Mouse (Mus musculus): Measurements from ENCODE around the gene Ppp2r5b. TPM values are rescaled to one million over a fixed set of nuclear protein-coding genes. Genes with fewer than 3 reads are reported as not detected.

The Ppp2r5b gene
- polyA plus RNA-seq (2014; fragmentation: Illumina TruSeq; extraction: RNeasy Lipid Tissue Mini Kit (QIAGEN cat#74804); ENCODE audit: low read depth, low replicate concordance) = 0.45 TPM

GRCm38 (mm10) chr19:6235084-6236052, at the start of gene Ppp2r5b:
Gene Ppp2r5b (minus strand): TSS chr19:6235872.

GRCm38 (mm10) chr19:6276426-6277421, 41.1 kb upstream of the Ppp2r5b start, which contains the start of gene Ehd1:
Gene Ehd1 (plus strand): TSS chr19:6276725.

GRCm38 (mm10) chr19:6241274-6242107, 5.8 kb upstream of the Ppp2r5b start, which contains the start of gene Atg2a:
Gene Atg2a (plus strand): TSS chr19:6241668.

GRCm38 (mm10) chr19:6226135-6226534, 9.5 kb downstream of the Ppp2r5b start, which contains the start of gene Gpha2:
Gene Gpha2 (plus strand): TSS chr19:6226380.

GRCm38 (mm10) chr19:6184131-6184530, 51.5 kb downstream of the Ppp2r5b start, which contains the start of gene Majin:
Gene Majin (plus strand): TSS chr19:6184388.

Other genes with a start within 250 kb of the Ppp2r5b start
- not detected for gene Slc22a20, start 249.7 kb downstream of the Ppp2r5b start, polyA plus RNA-seq (2014; fragmentation: Illumina TruSeq; extraction: RNeasy Lipid Tissue Mini Kit (QIAGEN cat#74804); ENCODE audit: low read depth, low replicate concordance)
- gene Capn1, start 220.0 kb downstream of the Ppp2r5b start, polyA plus RNA-seq (2014; fragmentation: Illumina TruSeq; extraction: RNeasy Lipid Tissue Mini Kit (QIAGEN cat#74804); ENCODE audit: low read depth, low replicate concordance) = 0.24 TPM
- gene Syvn1, start 189.3 kb downstream of the Ppp2r5b start, polyA plus RNA-seq (2014; fragmentation: Illumina TruSeq; extraction: RNeasy Lipid Tissue Mini Kit (QIAGEN cat#74804); ENCODE audit: low read depth, low replicate concordance) = 1.3 TPM
- gene Mrpl49, start 178.1 kb downstream of the Ppp2r5b start, polyA plus RNA-seq (2014; fragmentation: Illumina TruSeq; extraction: RNeasy Lipid Tissue Mini Kit (QIAGEN cat#74804); ENCODE audit: low read depth, low replicate concordance) = 9.4 TPM
- 25.7 TPM for gene Fau, start 178.0 kb downstream of the Ppp2r5b start, polyA plus RNA-seq (2014; fragmentation: Illumina TruSeq; extraction: RNeasy Lipid Tissue Mini Kit (QIAGEN cat#74804); ENCODE audit: low read depth, low replicate concordance)
- gene Znhit2, start 174.7 kb downstream of the Ppp2r5b start, polyA plus RNA-seq (2014; fragmentation: Illumina TruSeq; extraction: RNeasy Lipid Tissue Mini Kit (QIAGEN cat#74804); ENCODE audit: low read depth, low replicate concordance) = 0.66 TPM
- 1.6 TPM for gene Tm7sf2, start 167.5 kb downstream of the Ppp2r5b start, polyA plus RNA-seq (2014; fragmentation: Illumina TruSeq; extraction: RNeasy Lipid Tissue Mini Kit (QIAGEN cat#74804); ENCODE audit: low read depth, low replicate concordance)
- gene Vps51, start 158.6 kb downstream of the Ppp2r5b start, polyA plus RNA-seq (2014; fragmentation: Illumina TruSeq; extraction: RNeasy Lipid Tissue Mini Kit (QIAGEN cat#74804); ENCODE audit: low read depth, low replicate concordance) = 8.3 TPM
- 14.1 TPM for gene Tmem262, start 155.8 kb downstream of the Ppp2r5b start, polyA plus RNA-seq (2014; fragmentation: Illumina TruSeq; extraction: RNeasy Lipid Tissue Mini Kit (QIAGEN cat#74804); ENCODE audit: low read depth, low replicate concordance)
- gene Gm28374, start 153.6 kb downstream of the Ppp2r5b start, polyA plus RNA-seq (2014; fragmentation: Illumina TruSeq; extraction: RNeasy Lipid Tissue Mini Kit (QIAGEN cat#74804); ENCODE audit: low read depth, low replicate concordance) = not detected
- gene Zfpl1, start 150.9 kb downstream of the Ppp2r5b start, polyA plus RNA-seq (2014; fragmentation: Illumina TruSeq; extraction: RNeasy Lipid Tissue Mini Kit (QIAGEN cat#74804); ENCODE audit: low read depth, low replicate concordance) = 1.3 TPM
- gene Cdca5, start 150.9 kb downstream of the Ppp2r5b start, polyA plus RNA-seq (2014; fragmentation: Illumina TruSeq; extraction: RNeasy Lipid Tissue Mini Kit (QIAGEN cat#74804); ENCODE audit: low read depth, low replicate concordance) = 10.9 TPM
- 56.3 TPM for gene AC131692.1, start 141.5 kb downstream of the Ppp2r5b start, polyA plus RNA-seq (2014; fragmentation: Illumina TruSeq; extraction: RNeasy Lipid Tissue Mini Kit (QIAGEN cat#74804); ENCODE audit: low read depth, low replicate concordance)
- gene Naaladl1, start 130.1 kb downstream of the Ppp2r5b start, polyA plus RNA-seq (2014; fragmentation: Illumina TruSeq; extraction: RNeasy Lipid Tissue Mini Kit (QIAGEN cat#74804); ENCODE audit: low read depth, low replicate concordance) = 0.13 TPM
- 1.2 TPM for gene Sac3d1, start 117.2 kb downstream of the Ppp2r5b start, polyA plus RNA-seq (2014; fragmentation: Illumina TruSeq; extraction: RNeasy Lipid Tissue Mini Kit (QIAGEN cat#74804); ENCODE audit: low read depth, low replicate concordance)
- 2.1 TPM for gene Snx15, start 107.6 kb downstream of the Ppp2r5b start, polyA plus RNA-seq (2014; fragmentation: Illumina TruSeq; extraction: RNeasy Lipid Tissue Mini Kit (QIAGEN cat#74804); ENCODE audit: low read depth, low replicate concordance)
- not detected for gene Batf2, start 94.9 kb downstream of the Ppp2r5b start, polyA plus RNA-seq (2014; fragmentation: Illumina TruSeq; extraction: RNeasy Lipid Tissue Mini Kit (QIAGEN cat#74804); ENCODE audit: low read depth, low replicate concordance)
- 2.2 TPM for gene Arl2, start 94.3 kb downstream of the Ppp2r5b start, polyA plus RNA-seq (2014; fragmentation: Illumina TruSeq; extraction: RNeasy Lipid Tissue Mini Kit (QIAGEN cat#74804); ENCODE audit: low read depth, low replicate concordance)
- 7.0 TPM for gene Majin, start 51.5 kb downstream of the Ppp2r5b start, polyA plus RNA-seq (2014; fragmentation: Illumina TruSeq; extraction: RNeasy Lipid Tissue Mini Kit (QIAGEN cat#74804); ENCODE audit: low read depth, low replicate concordance)
- gene Gpha2, start 9.5 kb downstream of the Ppp2r5b start, polyA plus RNA-seq (2014; fragmentation: Illumina TruSeq; extraction: RNeasy Lipid Tissue Mini Kit (QIAGEN cat#74804); ENCODE audit: low read depth, low replicate concordance) = not detected
- 0.41 TPM for gene Atg2a, start 5.8 kb upstream of the Ppp2r5b start, polyA plus RNA-seq (2014; fragmentation: Illumina TruSeq; extraction: RNeasy Lipid Tissue Mini Kit (QIAGEN cat#74804); ENCODE audit: low read depth, low replicate concordance)
- gene Ehd1, start 40.9 kb upstream of the Ppp2r5b start, polyA plus RNA-seq (2014; fragmentation: Illumina TruSeq; extraction: RNeasy Lipid Tissue Mini Kit (QIAGEN cat#74804); ENCODE audit: low read depth, low replicate concordance) = 43.3 TPM
- gene Cdc42bpg, start 70.6 kb upstream of the Ppp2r5b start, polyA plus RNA-seq (2014; fragmentation: Illumina TruSeq; extraction: RNeasy Lipid Tissue Mini Kit (QIAGEN cat#74804); ENCODE audit: low read depth, low replicate concordance) = 0.49 TPM
- gene Men1, start 99.1 kb upstream of the Ppp2r5b start, polyA plus RNA-seq (2014; fragmentation: Illumina TruSeq; extraction: RNeasy Lipid Tissue Mini Kit (QIAGEN cat#74804); ENCODE audit: low read depth, low replicate concordance) = 3.6 TPM
- gene Map4k2, start 105.3 kb upstream of the Ppp2r5b start, polyA plus RNA-seq (2014; fragmentation: Illumina TruSeq; extraction: RNeasy Lipid Tissue Mini Kit (QIAGEN cat#74804); ENCODE audit: low read depth, low replicate concordance) = 1.3 TPM
- 210 TPM for gene Sf1, start 127.8 kb upstream of the Ppp2r5b start, polyA plus RNA-seq (2014; fragmentation: Illumina TruSeq; extraction: RNeasy Lipid Tissue Mini Kit (QIAGEN cat#74804); ENCODE audit: low read depth, low replicate concordance)
- gene Pygm, start 148.5 kb upstream of the Ppp2r5b start, polyA plus RNA-seq (2014; fragmentation: Illumina TruSeq; extraction: RNeasy Lipid Tissue Mini Kit (QIAGEN cat#74804); ENCODE audit: low read depth, low replicate concordance) = 2.9 TPM
- gene Rasgrp2, start 163.5 kb upstream of the Ppp2r5b start, polyA plus RNA-seq (2014; fragmentation: Illumina TruSeq; extraction: RNeasy Lipid Tissue Mini Kit (QIAGEN cat#74804); ENCODE audit: low read depth, low replicate concordance) = 0.99 TPM
- 0.08 TPM for gene Nrxn2, start 182.9 kb upstream of the Ppp2r5b start, polyA plus RNA-seq (2014; fragmentation: Illumina TruSeq; extraction: RNeasy Lipid Tissue Mini Kit (QIAGEN cat#74804); ENCODE audit: low read depth, low replicate concordance)

Measured in testis, adult 10 weeks (tissue).